Mouse (Mus musculus) erythroblast, embryonic 14.5 days (primary cell): ENCODE data around the gene Nanos3. TPM values are rescaled to one million over a fixed set of nuclear protein-coding genes. Genes with fewer than 3 reads are reported as not detected.

ENCODE experiments used
- H3K27me3 ChIP-seq: 2 replicates; pipeline ENCODE4 v1.6.1; 2012; ENCODE audit warnings: inconsistent platforms; ENCODE audit not compliant: control insufficient read depth
- H3K36me3 ChIP-seq: 2 replicates; pipeline ENCODE4 v1.6.1; 2012; ENCODE audit warnings: mild to moderate bottlenecking, inconsistent platforms; ENCODE audit not compliant: control insufficient read depth
- H3K4me1 ChIP-seq: 2 replicates; pipeline ENCODE4 v1.6.1; 2012; ENCODE audit warnings: inconsistent platforms; ENCODE audit not compliant: control insufficient read depth
- H3K4me3 ChIP-seq: replicated peaks from 2 replicates; pipeline ENCODE3; 2012; ENCODE audit warnings: moderate library complexity, mild to moderate bottlenecking, inconsistent platforms
- H3K9me3 ChIP-seq: 2 replicates; pipeline ENCODE4 v1.6.1; 2012; ENCODE audit warnings: low read length, inconsistent platforms, mixed read lengths; ENCODE audit not compliant: control insufficient read depth
- GATA1 ChIP-seq: IDR thresholded peaks from 2 replicates; pipeline ENCODE4 v1.6.1; 2012; ENCODE audit warnings: low read length, inconsistent platforms, mixed read lengths
- TAL1 ChIP-seq: IDR thresholded peaks from 3 replicates; pipeline ENCODE4 v1.6.1; 2012; ENCODE audit warnings: low read length, inconsistent platforms, mixed read lengths
- polyA plus RNA-seq: library from polyadenylated mRNA; stranded (reverse); fragments of >175 nt; gene quantifications from 2 replicates; pipeline ENCODE4 v1.2.3, GENCODE M21; 2012

Gene Nanos3
- not detected in 2 replicates for polyA plus RNA-seq

- Histone ChIP-seq H3K4me3 (peak within 1 kb of the TSS; percentile 52), H3K36me3 (no peaks in the 10 kb centered on the region), H3K9me3 (peaks cover 3% of the 10 kb centered on the region; the same call in 1 of the 2 replicates), H3K4me1 (peaks cover 30% of the 10 kb centered on the region), H3K27me3 (peaks cover 45% of the 10 kb centered on the region)
- TF ChIP-seq GATA1 (no peak), TAL1 (no peak)
Observed at GRCm38 (mm10) chr8:84185117-84185516, at the start of gene Nanos3. TSS of gene Nanos3 (minus strand) at chr8:84185217.

DNA sequence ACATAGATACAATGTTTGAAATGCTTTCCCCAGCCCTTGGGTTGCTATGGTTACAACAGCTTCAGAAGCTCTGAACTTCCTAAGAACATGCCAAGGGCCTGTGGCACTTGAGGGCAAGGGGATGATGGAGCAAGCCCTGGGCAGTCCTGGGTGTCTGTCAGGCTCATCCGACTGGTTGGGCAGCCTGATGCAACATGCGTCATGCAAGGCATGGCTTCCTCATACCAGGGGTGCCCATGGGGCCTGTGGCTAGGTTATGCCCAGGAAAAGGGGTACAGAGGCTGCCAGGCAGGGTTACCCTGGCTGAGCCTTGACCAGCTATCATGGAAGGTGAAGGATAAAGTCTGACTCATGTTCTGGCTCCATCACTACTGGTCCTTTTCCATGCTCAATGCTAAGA lies 48.0 kb upstream of the Nanos3 start:
- Histone ChIP-seq H3K36me3 (peaks cover 13% of the 10 kb centered on the region), H3K4me1 (peaks cover 25% of the 10 kb centered on the region), H3K4me3 (no peak overlapping the region), H3K9me3 (no peaks in the 10 kb centered on the region), H3K27me3 (no peaks in the 10 kb centered on the region)
- TF ChIP-seq TAL1 (no peak), GATA1 (no peak)

- Histone ChIP-seq H3K4me3 (no peak overlapping the region), H3K4me1 (peaks cover 6% of the 10 kb centered on the region), H3K9me3 (no peaks in the 10 kb centered on the region), H3K36me3 (peaks cover 23% of the 10 kb centered on the region), H3K27me3 (no peaks in the 10 kb centered on the region)
- TF ChIP-seq GATA1 (no peak), TAL1 (no peak)
Observed at GRCm38 (mm10) chr8:84230735-84231134, 45.7 kb upstream of the Nanos3 start.

GRCm38 (mm10) chr8:84223322-84224029 lies 38.5 kb upstream of the Nanos3 start:
- H3K9me3 ChIP-seq = no peaks in the 10 kb centered on the region
- no peak for TF ChIP-seq GATA1
- no peak for TF ChIP-seq TAL1
- no peak overlapping the region for H3K4me3 ChIP-seq
- H3K27me3 ChIP-seq = no peaks in the 10 kb centered on the region
- peaks cover 13% of the 10 kb centered on the region for H3K4me1 ChIP-seq
- peaks cover 38% of the 10 kb centered on the region for H3K36me3 ChIP-seq

- Histone ChIP-seq H3K9me3 (no peaks in the 10 kb centered on the region), H3K4me1 (peaks cover 13% of the 10 kb centered on the region), H3K4me3 (no peak overlapping the region), H3K36me3 (peaks cover 39% of the 10 kb centered on the region), H3K27me3 (no peaks in the 10 kb centered on the region)
- TF ChIP-seq GATA1 (no peak), TAL1 (no peak)
Observed at GRCm38 (mm10) chr8:84222566-84223165, 37.6 kb upstream of the Nanos3 start.

GRCm38 (mm10) chr8:84220105-84220504 lies 35.1 kb upstream of the Nanos3 start:
- Histone ChIP-seq H3K27me3 (no peaks in the 10 kb centered on the region), H3K36me3 (peaks cover 35% of the 10 kb centered on the region), H3K4me1 (peaks cover 13% of the 10 kb centered on the region), H3K4me3 (no peak overlapping the region), H3K9me3 (no peaks in the 10 kb centered on the region)
- TF ChIP-seq GATA1 (no peak), TAL1 (no peak)

GRCm38 (mm10) chr8:84218143-84218542 lies 33.1 kb upstream of the Nanos3 start:
- TF ChIP-seq TAL1 = no peak
- TF ChIP-seq GATA1 = no peak
- Histone ChIP-seq H3K27me3 (no peaks in the 10 kb centered on the region), H3K4me1 (peaks cover 9% of the 10 kb centered on the region), H3K4me3 (no peak overlapping the region), H3K36me3 (peaks cover 32% of the 10 kb centered on the region), H3K9me3 (no peaks in the 10 kb centered on the region)

GRCm38 (mm10) chr8:84217206-84217605 lies 32.2 kb upstream of the Nanos3 start:
- Histone ChIP-seq H3K4me1 (peaks cover 3% of the 10 kb centered on the region), H3K4me3 (no peak overlapping the region), H3K9me3 (no peaks in the 10 kb centered on the region), H3K27me3 (no peaks in the 10 kb centered on the region), H3K36me3 (peaks cover 31% of the 10 kb centered on the region)
- TF ChIP-seq TAL1 (no peak), GATA1 (no peak)

- H3K4me1 ChIP-seq = peaks cover 5% of the 10 kb centered on the region
- no peak for TF ChIP-seq GATA1
- no peak for TF ChIP-seq TAL1
- no peaks in the 10 kb centered on the region for H3K27me3 ChIP-seq
- H3K4me3 ChIP-seq = no peak overlapping the region
- H3K36me3 ChIP-seq = peaks cover 34% of the 10 kb centered on the region
- H3K9me3 ChIP-seq = no peaks in the 10 kb centered on the region
Observed at GRCm38 (mm10) chr8:84213277-84213676, 28.3 kb upstream of the Nanos3 start.
